Mouse (Mus musculus) gastrocnemius, postnatal 10 days (tissue): ENCODE data around the gene Sprn. TPM values are rescaled to one million over a fixed set of nuclear protein-coding genes. Genes with fewer than 3 reads are reported as not detected.

Experiments
- DNase-seq: peaks from one replicate; pipeline ENCODE4 v3.0.0; 2021; ENCODE audit warnings: mixed read lengths
- long read RNA-seq, 2 experiments: library from polyadenylated mRNA; stranded (forward); transcript quantifications; one replicate each; pipeline ENCODE4 v2.0.0; 2021
- total RNA-seq, 2 experiments: library from RNA; stranded (reverse); gene quantifications; 2 replicates each; pipeline ENCODE4 v1.2.3; 2021

The Sprn gene
- under 1 TPM; 0.56 to 0.61 TPM for total RNA-seq
- long read RNA-seq, experiment 1 = 0 reads
- long read RNA-seq, experiment 2 = 0 reads

- DNase-seq = no peak
Measured at GRCm38 (mm10) chr7:140154218-140154927, at the start of gene Sprn. Gene Sprn, minus strand, starts transcription at chr7:140154877.

GRCm38 (mm10) chr7:140201090-140201489, 46.4 kb upstream of the Sprn start:
- no peak for DNase-seq

GRCm38 (mm10) chr7:140196002-140196401, 41.3 kb upstream of the Sprn start:
- no peak for DNase-seq

GRCm38 (mm10) chr7:140194031-140194430, 39.4 kb upstream of the Sprn start:
- DNase-seq = no peak

GRCm38 (mm10) chr7:140192851-140193250, 38.2 kb upstream of the Sprn start:
- no peak for DNase-seq

- DNase-seq = no peak
Measured at GRCm38 (mm10) chr7:140192445-140192844, 37.8 kb upstream of the Sprn start.

- DNase-seq = no peak
Measured at GRCm38 (mm10) chr7:140190435-140190834, 35.8 kb upstream of the Sprn start.

- DNase-seq = no peak
Measured at GRCm38 (mm10) chr7:140188391-140189328, 34.0 kb upstream of the Sprn start.

- DNase-seq = no peak
Measured at GRCm38 (mm10) chr7:140187721-140188390, 33.2 kb upstream of the Sprn start.

- no peak for DNase-seq
Measured at GRCm38 (mm10) chr7:140186646-140187620, 32.3 kb upstream of the Sprn start.

GRCm38 (mm10) chr7:140184206-140184605, 29.5 kb upstream of the Sprn start:
- no peak for DNase-seq

GRCm38 (mm10) chr7:140180692-140181091, 26.0 kb upstream of the Sprn start:
- DNase-seq = no peak

- DNase-seq = no peak
Measured at GRCm38 (mm10) chr7:140179176-140179575, 24.5 kb upstream of the Sprn start.

GRCm38 (mm10) chr7:140172936-140173335, 18.3 kb upstream of the Sprn start, which contains the start of gene Olfr523:
Gene Olfr523, plus strand, starts transcription at chr7:140173217.
- DNase-seq = no peak

- no peak for DNase-seq
Measured at GRCm38 (mm10) chr7:140170863-140171262, 16.2 kb upstream of the Sprn start.

GRCm38 (mm10) chr7:140169386-140169785, 14.7 kb upstream of the Sprn start:
- DNase-seq = no peak

- DNase-seq = no peak
Measured at GRCm38 (mm10) chr7:140167950-140168349, 13.3 kb upstream of the Sprn start.

- DNase-seq = no peak
Measured at GRCm38 (mm10) chr7:140164664-140165063, 10.0 kb upstream of the Sprn start, which contains the start of gene Olfr522. Gene Olfr522, minus strand, starts transcription at chr7:140164764.

- no peak for DNase-seq
Measured at GRCm38 (mm10) chr7:140160363-140160762, 5.7 kb upstream of the Sprn start.

GRCm38 (mm10) chr7:140153829-140154217, 854 bp downstream of the Sprn start:
- DNase-seq = no peak

- peak; percentile 49 for DNase-seq
Measured at GRCm38 (mm10) chr7:140153383-140153782, 1.3 kb downstream of the Sprn start.
